Mouse (Mus musculus) liver, embryonic 14.5 days (tissue): ENCODE measurements around the gene Tpr. TPM values are rescaled to one million over a fixed set of nuclear protein-coding genes. Genes with fewer than 3 reads are reported as not detected.

ENCODE experiments used
- ATAC-seq: fragments of 200-750 bp; cut with Nextera tagmentation; 2 replicates; pipeline ENCODE4 v1.8.0; 2017; ENCODE audit warnings: moderate number of reproducible peaks, mild to moderate bottlenecking, moderate library complexity; ENCODE audit not compliant: insufficient read depth
- DNase-seq, 3 experiments: peaks; one replicate each; pipeline ENCODE4 v3.0.0-alpha.2; 2012 to 2013; ENCODE audit warnings: low read depth in 3 of 3, low spot score in 3 of 3
- H3K27ac ChIP-seq: fragments of 300-500 bp; sonication (generic); 2 replicates; pipeline ENCODE4 v1.5.1; 2014; ENCODE audit warnings: moderate library complexity, mild to moderate bottlenecking, control low read depth, inconsistent platforms
- H3K27me3 ChIP-seq: fragments of 300-500 bp; sonication (generic); 2 replicates; pipeline ENCODE4 v1.6.1; 2014; ENCODE audit warnings: mild to moderate bottlenecking, low read length, moderate library complexity; ENCODE audit not compliant: control insufficient read depth, insufficient read depth
- H3K36me3 ChIP-seq: fragments of 300-500 bp; sonication (generic); replicated peaks from 2 replicates; pipeline ENCODE4 v1.6.1; 2014; ENCODE audit warnings: low read depth; ENCODE audit not compliant: control insufficient read depth, insufficient read depth
- H3K4me1 ChIP-seq, 2 experiments: fragments of 200-500 bp in 1 of 2; fragments of 300-500 bp in 1 of 2; sonication (generic) in 1 of 2; replicated peaks; 2 replicates each; pipeline ENCODE4 v1.6.1; 2012 to 2014; ENCODE audit warnings: antibody characterized with exemption in 1 of 2, inconsistent platforms in 1 of 2, low read length in 1 of 2; ENCODE audit not compliant: control insufficient read depth in 2 of 2, insufficient read depth in 2 of 2
- H3K4me2 ChIP-seq: fragments of 300-500 bp; sonication (generic); 2 replicates; pipeline ENCODE4 v1.6.1; 2014; ENCODE audit warnings: low read depth, mild to moderate bottlenecking, control low read depth, moderate library complexity
- H3K4me3 ChIP-seq, 2 experiments: fragments of 200-500 bp in 1 of 2; fragments of 300-500 bp in 1 of 2; sonication (generic) in 1 of 2; 2 replicates each; pipeline ENCODE4 v1.5.1; 2012 to 2014; ENCODE audit warnings: low read depth in 2 of 2, low read length in 2 of 2, mild to moderate bottlenecking in 2 of 2, control low read depth in 1 of 2, inconsistent platforms in 1 of 2, moderate library complexity in 1 of 2; ENCODE audit not compliant: insufficient read depth in 1 of 2
- H3K9ac ChIP-seq: fragments of 300-500 bp; sonication (generic); replicated peaks from 2 replicates; pipeline ENCODE4 v1.6.1; 2014; ENCODE audit warnings: mild to moderate bottlenecking, control low read depth, moderate library complexity
- H3K9me3 ChIP-seq: fragments of 300-500 bp; sonication (generic); 2 replicates; pipeline ENCODE4 v1.6.1; 2016; ENCODE audit warnings: low read length, mixed read lengths; ENCODE audit not compliant: control insufficient read depth
- CTCF ChIP-seq: IDR thresholded peaks from 2 replicates; pipeline ENCODE4 v1.5.1; 2016; ENCODE audit warnings: antibody characterized with exemption, low read depth, control low read depth
- EP300 ChIP-seq: IDR thresholded peaks from 2 replicates; pipeline ENCODE4 v1.6.1; 2016; ENCODE audit warnings: antibody characterized with exemption, low read depth
- WGBS: fragments of 180-500 bp; shearing (Covaris S2); extraction: QIAGEN DNeasy Blood & Tissue Kit; methylation state at CpG from one replicate; pipeline ENCODE4 v1.1.7; 2014; ENCODE audit not compliant: insufficient replicate concordance; 5-methylcytosine and 5-hydroxymethylcytosine counted together
- polyA plus RNA-seq, 2 experiments: library from polyadenylated mRNA; depleted of rRNA in 1 of 2; stranded (reverse) in 1 of 2; unstranded in 1 of 2; fragments of >200 nt; fragmentation: Nextera tagmentation in 1 of 2; extraction: Ambion mirVana in 1 of 2; gene quantifications; 2 replicates each; pipeline versions ENCODE4 v1.2.1 to v1.2.3; 2012 to 2014

Gene Tpr
- polyA plus RNA-seq, 2 experiments = 64.0 to 71.4 TPM

DNA sequence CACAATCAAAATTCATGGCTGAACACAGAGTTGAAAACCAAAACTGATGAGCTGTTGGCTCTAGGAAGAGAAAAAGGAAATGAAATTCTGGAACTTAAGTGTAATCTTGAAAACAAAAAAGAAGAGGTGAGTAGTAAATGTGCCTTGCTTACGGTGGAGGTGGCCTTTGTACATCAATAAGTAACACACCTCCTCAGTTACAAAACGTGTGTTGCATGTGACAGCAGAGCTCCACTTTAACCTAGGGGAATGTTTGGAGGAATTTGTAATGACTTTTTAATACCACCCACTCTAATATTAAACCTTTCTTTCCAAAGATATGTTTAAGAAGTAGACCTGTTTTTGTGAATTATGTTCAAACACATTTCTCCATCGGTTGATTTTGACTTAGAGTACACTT is 11.3 kb downstream of the Tpr start:
- WGBS = 80% methylated on average over 3 of the region's 3 CpGs
- Histone ChIP-seq H3K4me2 (no peak overlapping the region), H3K9me3 (no peaks in the 10 kb centered on the region), H3K27me3 (no peaks in the 10 kb centered on the region), H3K4me1 (no peaks in the 10 kb centered on the region), H3K4me3 (no peak overlapping the region), H3K27ac (no peak overlapping the region), H3K9ac (no peak overlapping the region), H3K36me3 (peaks cover 49% of the 10 kb centered on the region)
- TF ChIP-seq CTCF (no peak), EP300 (no peak)
- DNase-seq (no peak), ATAC-seq (no peak)

GRCm38 (mm10) chr1:150404555-150404954 is 11.9 kb downstream of the Tpr start:
- Histone ChIP-seq H3K4me3 (no peak overlapping the region), H3K27ac (no peak overlapping the region), H3K4me1 (no peaks in the 10 kb centered on the region), H3K9me3 (no peaks in the 10 kb centered on the region), H3K36me3 (peaks cover 51% of the 10 kb centered on the region), H3K4me2 (no peak overlapping the region), H3K27me3 (no peaks in the 10 kb centered on the region), H3K9ac (no peak overlapping the region)
- TF ChIP-seq EP300 (no peak), CTCF (no peak)
- WGBS = 85% methylated on average over 3 of the region's 3 CpGs
- DNase-seq (no peak), ATAC-seq (no peak)

GRCm38 (mm10) chr1:150407285-150407684 is 14.6 kb downstream of the Tpr start:
- H3K4me3 ChIP-seq = no peak overlapping the region
- TF ChIP-seq EP300 (no peak), CTCF (no peak)
- no peak overlapping the region for H3K9ac ChIP-seq
- H3K27ac ChIP-seq = no peak overlapping the region
- ATAC-seq (no peak), DNase-seq (no peak)
- H3K9me3 ChIP-seq = no peaks in the 10 kb centered on the region
- no peak overlapping the region for H3K4me2 ChIP-seq
- H3K36me3 ChIP-seq = peaks cover 56% of the 10 kb centered on the region
- H3K27me3 ChIP-seq = no peaks in the 10 kb centered on the region
- no peaks in the 10 kb centered on the region for H3K4me1 ChIP-seq
- WGBS = 84% methylated on average over 9 of the region's 9 CpGs

DNA sequence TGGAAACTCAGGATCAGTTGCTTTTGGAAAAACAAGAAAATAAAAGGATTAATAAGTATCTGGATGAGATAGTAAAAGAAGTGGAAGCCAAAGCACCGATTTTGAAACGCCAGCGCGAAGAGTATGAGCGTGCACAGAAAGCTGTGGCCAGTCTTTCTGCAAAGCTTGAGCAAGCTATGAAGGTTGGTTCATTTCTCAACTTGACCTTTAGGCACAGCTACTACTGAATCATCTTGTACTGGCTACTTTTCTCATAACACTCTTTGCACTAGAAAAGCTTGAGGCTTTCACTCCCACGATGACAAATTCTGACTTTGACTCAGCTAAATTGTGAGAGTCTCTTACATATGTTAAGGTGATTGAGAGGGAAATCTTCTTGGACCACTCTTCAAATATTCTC is 17.4 kb downstream of the Tpr start:
- Histone ChIP-seq H3K36me3 (peaks cover 63% of the 10 kb centered on the region), H3K9me3 (no peaks in the 10 kb centered on the region), H3K27me3 (no peaks in the 10 kb centered on the region), H3K4me2 (no peak overlapping the region), H3K9ac (no peak overlapping the region), H3K4me3 (no peak overlapping the region), H3K4me1 (no peaks in the 10 kb centered on the region), H3K27ac (no peak overlapping the region)
- TF ChIP-seq CTCF (no peak), EP300 (no peak)
- WGBS = 94% methylated on average over 6 of the region's 6 CpGs
- ATAC-seq (no peak), DNase-seq (no peak)

GRCm38 (mm10) chr1:150416006-150416405 is 23.4 kb downstream of the Tpr start:
- 82% methylated on average over 3 of the region's 3 CpGs for WGBS
- DNase-seq (no peak), ATAC-seq (no peak)
- no peaks in the 10 kb centered on the region for H3K27me3 ChIP-seq
- TF ChIP-seq CTCF (no peak), EP300 (no peak)
- peaks cover 69% of the 10 kb centered on the region for H3K36me3 ChIP-seq
- H3K4me2 ChIP-seq = no peak overlapping the region
- H3K4me1 ChIP-seq = no peaks in the 10 kb centered on the region
- no peak overlapping the region for H3K27ac ChIP-seq
- H3K9me3 ChIP-seq = no peaks in the 10 kb centered on the region
- no peak overlapping the region for H3K4me3 ChIP-seq
- H3K9ac ChIP-seq = no peak overlapping the region

DNA sequence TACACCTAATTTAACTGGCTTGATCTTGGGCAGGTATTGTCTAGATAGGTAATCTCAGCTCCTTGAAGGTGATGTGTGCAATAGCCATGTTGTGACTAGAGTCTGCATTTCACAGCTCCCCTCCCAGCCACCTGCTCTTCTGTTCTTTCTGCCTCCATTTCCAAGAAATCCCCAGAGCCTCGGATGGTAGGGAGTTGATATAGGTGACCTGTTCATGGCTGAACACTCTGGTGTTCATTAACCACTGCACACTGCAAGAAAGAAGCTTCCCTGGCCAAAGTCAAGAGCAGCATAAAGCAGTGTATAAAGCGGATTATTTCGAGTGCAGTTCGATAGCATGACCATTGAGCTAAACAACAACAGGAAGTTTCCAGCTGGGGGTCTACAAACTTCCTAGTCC is 25.8 kb downstream of the Tpr start:
- no peak for TF ChIP-seq EP300
- TF ChIP-seq CTCF = no peak
- Histone ChIP-seq H3K4me3 (no peak overlapping the region), H3K27me3 (no peaks in the 10 kb centered on the region), H3K9me3 (no peaks in the 10 kb centered on the region), H3K4me2 (no peak overlapping the region), H3K27ac (no peak overlapping the region), H3K4me1 (no peaks in the 10 kb centered on the region), H3K36me3 (peaks cover 73% of the 10 kb centered on the region), H3K9ac (no peak overlapping the region)
- ATAC-seq = no peak
- no peak for DNase-seq
- 73% methylated on average over 4 of the region's 4 CpGs for WGBS
